Mouse (Mus musculus) megakaryocyte, embryonic 14.5 days (primary cell): Measurements from ENCODE around the gene Sphk2. TPM values are rescaled to one million over a fixed set of nuclear protein-coding genes. Genes with fewer than 3 reads are reported as not detected.
A peak's percentile ranks its signal among the peaks of the same experiment; 100 is the strongest.

Source experiments
- H3K27me3 ChIP-seq: replicated peaks from 2 replicates; pipeline ENCODE3; 2012; ENCODE audit warnings: inconsistent platforms
- H3K36me3 ChIP-seq: replicated peaks from 2 replicates; pipeline ENCODE3; 2012; ENCODE audit warnings: low read length, inconsistent platforms, mixed read lengths
- H3K4me1 ChIP-seq: 2 replicates; pipeline ENCODE4 v1.6.1; 2012; ENCODE audit warnings: inconsistent platforms
- H3K4me3 ChIP-seq: replicated peaks from 2 replicates; pipeline ENCODE3; 2012; ENCODE audit warnings: moderate library complexity, mild to moderate bottlenecking, inconsistent platforms
- H3K9me3 ChIP-seq: 2 replicates; pipeline ENCODE4 v1.6.1; 2012; ENCODE audit warnings: inconsistent platforms
- FLI1 ChIP-seq: IDR thresholded peaks from 2 replicates; pipeline ENCODE4 v1.6.1; 2012; ENCODE audit warnings: low read length, inconsistent platforms, mixed read lengths
- GATA1 ChIP-seq: IDR thresholded peaks from 3 replicates; pipeline ENCODE4 v1.6.1; 2012; ENCODE audit warnings: mixed read lengths, low read length, inconsistent platforms, borderline replicate concordance
- polyA plus RNA-seq: library from polyadenylated mRNA; stranded (reverse); fragments of >175 nt; gene quantifications from 2 replicates; pipeline ENCODE4 v1.2.3, GENCODE M21; 2012; ENCODE audit warnings: low replicate concordance; ENCODE audit not compliant: insufficient read depth

The Sphk2 gene
- polyA plus RNA-seq, 1 experiment, result 242 TPM

DNA sequence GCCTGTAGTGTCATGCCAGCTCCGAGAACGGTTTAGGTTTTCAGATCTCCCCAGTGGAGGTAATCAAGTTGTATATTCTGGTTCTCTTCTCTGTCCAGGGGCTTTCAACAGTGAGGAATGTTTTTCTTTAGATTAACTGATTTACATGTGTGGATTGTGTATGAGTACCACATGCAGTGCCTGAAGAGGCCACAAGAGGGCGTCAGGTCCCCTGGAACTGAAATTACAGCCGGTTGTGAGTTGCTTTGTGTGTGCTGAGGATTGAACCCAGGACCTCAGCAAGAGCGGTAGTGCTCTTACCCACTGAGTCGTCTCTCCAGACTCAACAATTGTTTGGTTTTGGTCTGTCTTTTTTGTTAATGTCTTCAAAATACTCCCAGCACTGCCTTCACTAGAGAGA, 28.7 kb upstream of the Sphk2 start:
- no peak overlapping the region for H3K4me3 ChIP-seq
- H3K4me1 ChIP-seq, result peaks cover 49% of the 10 kb centered on the region
- TF ChIP-seq GATA1 (no peak), FLI1 (no peak)
- no peaks in the 10 kb centered on the region for H3K36me3 ChIP-seq
- peaks cover 8% of the 10 kb centered on the region for H3K9me3 ChIP-seq
- peaks cover 41% of the 10 kb centered on the region for H3K27me3 ChIP-seq

DNA sequence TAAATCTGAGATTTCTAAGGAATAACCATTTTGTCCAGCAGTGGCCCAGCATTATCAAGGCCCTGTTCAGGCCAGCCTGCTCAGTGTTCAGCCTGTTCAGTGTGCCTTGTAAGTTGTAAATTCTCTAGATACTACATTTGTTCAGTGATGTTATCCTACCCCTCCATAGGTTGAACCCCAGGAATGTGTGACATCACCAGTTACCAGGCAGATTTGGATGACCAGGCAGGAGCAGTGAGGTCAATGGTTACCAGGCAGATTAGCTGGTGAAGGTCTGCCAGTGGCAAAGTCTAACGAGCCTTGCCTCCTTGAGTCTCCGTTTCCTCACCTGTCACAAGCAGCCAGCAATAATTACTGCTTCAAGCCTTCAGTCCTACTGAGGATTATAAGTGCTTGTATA, 26.6 kb upstream of the Sphk2 start:
- Histone ChIP-seq H3K36me3 (no peaks in the 10 kb centered on the region), H3K9me3 (peaks cover 8% of the 10 kb centered on the region), H3K4me3 (no peak overlapping the region), H3K4me1 (peaks cover 44% of the 10 kb centered on the region), H3K27me3 (peaks cover 45% of the 10 kb centered on the region)
- TF ChIP-seq FLI1, result no peak
- no peak for TF ChIP-seq GATA1

DNA sequence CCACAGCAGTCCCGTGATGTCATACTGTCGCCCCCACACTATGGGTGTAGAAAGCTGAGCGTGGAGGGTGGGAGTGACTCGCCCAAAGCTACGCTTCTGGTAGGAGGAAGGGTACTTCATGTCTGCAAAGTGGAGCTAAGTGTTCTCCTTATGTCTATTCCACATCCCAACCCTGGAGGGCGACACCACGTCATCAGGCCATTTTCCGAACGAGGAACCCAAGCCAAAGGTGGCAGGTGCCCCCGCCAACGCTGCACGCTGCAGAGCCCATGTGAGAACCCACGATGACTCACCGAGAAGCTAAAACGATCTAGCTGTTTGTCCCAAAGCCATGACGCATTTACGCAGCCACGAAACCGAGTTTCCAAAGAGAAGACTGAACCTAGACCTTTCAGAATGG, 24.5 kb upstream of the Sphk2 start:
- TF ChIP-seq GATA1 (no peak), FLI1 (no peak)
- Histone ChIP-seq H3K36me3 (no peaks in the 10 kb centered on the region), H3K27me3 (peaks cover 37% of the 10 kb centered on the region), H3K4me3 (peak overlapping the region; percentile 90), H3K9me3 (peaks cover 8% of the 10 kb centered on the region), H3K4me1 (peaks cover 24% of the 10 kb centered on the region)

DNA sequence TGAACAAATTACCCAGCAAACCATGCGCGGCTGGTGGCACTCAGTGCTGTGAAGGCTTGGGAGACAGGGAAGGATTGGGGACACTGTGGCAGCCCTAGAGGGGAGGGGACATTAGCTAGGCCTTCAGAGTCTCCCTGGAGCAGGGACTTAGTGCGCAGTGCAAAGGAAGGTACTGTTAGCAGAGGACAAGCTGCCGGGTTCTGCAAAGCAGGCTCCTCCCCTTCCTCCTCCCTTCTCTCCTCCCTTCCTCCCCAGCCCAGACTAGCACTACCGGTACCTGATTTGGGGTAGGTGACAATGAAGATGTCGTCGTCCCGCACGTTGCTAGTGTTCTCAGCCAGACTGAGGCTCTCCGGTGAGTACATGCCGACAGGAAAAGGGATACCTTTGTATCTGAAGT, 24.0 kb upstream of the Sphk2 start:
- H3K9me3 ChIP-seq, result peaks cover 5% of the 10 kb centered on the region
- H3K36me3 ChIP-seq, result no peaks in the 10 kb centered on the region
- H3K4me3 ChIP-seq, result peak overlapping the region; percentile 90

GRCm38 (mm10) chr7:45741308-45741707, 23.5 kb upstream of the Sphk2 start:
- H3K36me3 ChIP-seq, result no peaks in the 10 kb centered on the region
- peaks cover 33% of the 10 kb centered on the region for H3K27me3 ChIP-seq
- H3K9me3 ChIP-seq, result peaks cover under 1% of the 10 kb centered on the region; the same call in 1 of the 2 replicates
- TF ChIP-seq GATA1 (no peak), FLI1 (no peak)
- peak overlapping the region; percentile 90 for H3K4me3 ChIP-seq
- peaks cover 24% of the 10 kb centered on the region for H3K4me1 ChIP-seq

More for the DNA sequence above, 24.0 kb upstream of the Sphk2 start:
- peaks cover 24% of the 10 kb centered on the region for H3K4me1 ChIP-seq
- TF ChIP-seq FLI1, result no peak
- no peak for TF ChIP-seq GATA1
- peaks cover 33% of the 10 kb centered on the region for H3K27me3 ChIP-seq

GRCm38 (mm10) chr7:45739820-45740219, 22.0 kb upstream of the Sphk2 start:
- H3K36me3 ChIP-seq, result no peaks in the 10 kb centered on the region

GRCm38 (mm10) chr7:45739162-45739763, 21.5 kb upstream of the Sphk2 start:
- Histone ChIP-seq H3K4me1 (peaks cover 24% of the 10 kb centered on the region), H3K9me3 (no peaks in the 10 kb centered on the region), H3K27me3 (peaks cover 24% of the 10 kb centered on the region), H3K36me3 (no peaks in the 10 kb centered on the region), H3K4me3 (no peak overlapping the region)
- no peak for TF ChIP-seq FLI1
- no peak for TF ChIP-seq GATA1

More at GRCm38 (mm10) chr7:45739820-45740219, 22.0 kb upstream of the Sphk2 start:
- no peaks in the 10 kb centered on the region for H3K9me3 ChIP-seq
- H3K4me3 ChIP-seq, result no peak overlapping the region
- H3K27me3 ChIP-seq, result peaks cover 27% of the 10 kb centered on the region
- H3K4me1 ChIP-seq, result peaks cover 24% of the 10 kb centered on the region
- no peak for TF ChIP-seq GATA1

DNA sequence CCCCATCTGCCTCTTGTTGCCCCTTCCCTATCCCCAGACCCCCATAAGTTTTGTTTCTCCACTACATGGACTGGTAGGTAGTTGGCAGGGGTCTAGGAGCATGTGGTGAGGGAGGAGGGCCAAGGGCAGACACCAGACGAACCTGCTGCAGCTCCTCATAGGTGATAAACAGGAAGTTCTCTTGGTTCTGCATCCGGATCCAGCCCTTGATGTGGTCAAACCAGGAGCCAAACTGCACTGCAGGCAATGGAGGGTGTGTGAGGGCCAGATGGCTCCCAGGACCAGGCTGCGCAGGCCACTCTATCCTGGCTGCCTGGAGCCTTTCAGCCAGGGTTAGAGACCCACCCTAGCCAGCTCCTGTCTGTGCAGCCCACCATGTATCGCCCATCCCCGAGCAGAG, 15.7 kb upstream of the Sphk2 start:
- peaks cover 33% of the 10 kb centered on the region for H3K4me1 ChIP-seq
- H3K9me3 ChIP-seq, result no peaks in the 10 kb centered on the region
- H3K4me3 ChIP-seq, result no peak overlapping the region
- H3K27me3 ChIP-seq, result peaks cover 7% of the 10 kb centered on the region
- TF ChIP-seq GATA1 (no peak), FLI1 (no peak)
- H3K36me3 ChIP-seq, result peaks cover 17% of the 10 kb centered on the region

GRCm38 (mm10) chr7:45730727-45731431, 13.1 kb upstream of the Sphk2 start:
- H3K36me3 ChIP-seq, result peaks cover 40% of the 10 kb centered on the region
- H3K4me1 ChIP-seq, result peaks cover 48% of the 10 kb centered on the region
- H3K27me3 ChIP-seq, result peaks cover 7% of the 10 kb centered on the region
- H3K9me3 ChIP-seq, result no peaks in the 10 kb centered on the region
- H3K4me3 ChIP-seq, result no peak overlapping the region
- TF ChIP-seq GATA1 (no peak), FLI1 (no peak)

- Histone ChIP-seq H3K4me1 (peaks cover 61% of the 10 kb centered on the region), H3K36me3 (peaks cover 73% of the 10 kb centered on the region), H3K4me3 (no peak overlapping the region), H3K9me3 (no peaks in the 10 kb centered on the region), H3K27me3 (no peaks in the 10 kb centered on the region)
- TF ChIP-seq FLI1 (no peak), GATA1 (no peak)
Measured at GRCm38 (mm10) chr7:45727625-45728024, 9.8 kb upstream of the Sphk2 start.
